Mouse (Mus musculus): ENCODE results near the gene Tcl1b1.

- TF ChIP-seq CTCF (IDR thresholded peaks at IDR 0.05; ENCODE audit: borderline replicate concordance, extremely low read depth, insufficient read depth, insufficient read length) (no peak), POLR2A (IDR thresholded peaks at IDR 0.05; ENCODE audit: borderline replicate concordance, extremely low read depth, insufficient read depth, insufficient read length, poor library complexity, severe bottlenecking) (no peak)
These were observed at the start of gene Tcl1b1 for GRCm38 (mm10) chr12:105159390-105159789.

Data from brain, embryonic 14.5 days (tissue).